Mouse (Mus musculus) limb, embryonic 11.5 days (tissue): Measurements from ENCODE around the gene Smyd3. TPM values are rescaled to one million over a fixed set of nuclear protein-coding genes. Genes with fewer than 3 reads are reported as not detected.

Source experiments
- ATAC-seq: fragments of 200-750 bp; cut with Nextera tagmentation; 2 replicates; pipeline ENCODE4 v1.8.0; 2017; ENCODE audit warnings: low read depth; ENCODE audit not compliant: insufficient number of reproducible peaks, low FRiP score, low TSS enrichment
- DNase-seq: peaks from one replicate; pipeline ENCODE4 v3.0.0-alpha.2; 2015; ENCODE audit warnings: low spot score
- H3K27ac ChIP-seq: fragments of 300-500 bp; sonication (generic); replicated peaks from 2 replicates; pipeline ENCODE4 v1.5.1; 2014; ENCODE audit warnings: low read depth, mild to moderate bottlenecking, low read length
- H3K27me3 ChIP-seq: fragments of 300-500 bp; sonication (generic); 2 replicates; pipeline ENCODE4 v1.6.1; 2014; ENCODE audit warnings: mild to moderate bottlenecking, low read length, mixed read lengths; ENCODE audit not compliant: control insufficient read depth, insufficient read depth
- H3K36me3 ChIP-seq: fragments of 300-500 bp; sonication (generic); 2 replicates; pipeline ENCODE4 v1.6.1; 2014; ENCODE audit warnings: mild to moderate bottlenecking, low read length, moderate library complexity, mixed read lengths; ENCODE audit not compliant: control insufficient read depth, insufficient read depth
- H3K4me1 ChIP-seq: fragments of 300-500 bp; sonication (generic); 2 replicates; pipeline ENCODE4 v1.6.1; 2014; ENCODE audit warnings: low read length, mixed read lengths; ENCODE audit not compliant: control insufficient read depth, insufficient read depth
- H3K4me2 ChIP-seq: fragments of 300-500 bp; sonication (generic); 2 replicates; pipeline ENCODE4 v1.6.1; 2014; ENCODE audit warnings: low read depth, mild to moderate bottlenecking, moderate library complexity; ENCODE audit not compliant: severe bottlenecking
- H3K4me3 ChIP-seq: fragments of 300-500 bp; sonication (generic); 2 replicates; pipeline ENCODE4 v1.5.1; 2014; ENCODE audit warnings: low read depth, low read length
- H3K9ac ChIP-seq: fragments of 300-500 bp; sonication (generic); 2 replicates; pipeline ENCODE4 v1.6.1; 2014; ENCODE audit warnings: mild to moderate bottlenecking, low read length
- H3K9me3 ChIP-seq: fragments of 300-500 bp; sonication (generic); 2 replicates; pipeline ENCODE4 v1.6.1; 2016; ENCODE audit warnings: low read length; ENCODE audit not compliant: control insufficient read depth
- WGBS: fragments of 180-500 bp; shearing (Covaris S2); extraction: QIAGEN DNeasy Blood & Tissue Kit; methylation state at CpG from one replicate; pipeline ENCODE4 v1.1.7; 2014; 5-methylcytosine and 5-hydroxymethylcytosine counted together
- polyA plus RNA-seq: library from polyadenylated mRNA; unstranded; fragments of >200 nt; fragmentation: Nextera tagmentation; extraction: Ambion mirVana; gene quantifications from 2 replicates; pipeline ENCODE4 v1.2.1, GENCODE M21; 2014

Smyd3 gene
- polyA plus RNA-seq, 1 experiment from 2014 or later = 25.6 TPM

- Histone ChIP-seq H3K4me3 (no peak overlapping the region), H3K4me2 (no peak overlapping the region), H3K9me3 (no peaks in the 10 kb centered on the region), H3K27me3 (no peaks in the 10 kb centered on the region), H3K9ac (no peak overlapping the region), H3K27ac (no peak overlapping the region), H3K36me3 (no peaks in the 10 kb centered on the region), H3K4me1 (peaks cover 30% of the 10 kb centered on the region)
- DNase-seq = no peak
- 45% methylated on average over 12 of the region's 12 CpGs for WGBS
- ATAC-seq = no peak
These were observed 309.8 kb downstream of the Smyd3 start for GRCm38 (mm10) chr1:179207846-179208595.

- Histone ChIP-seq H3K9ac (no peak overlapping the region), H3K27ac (no peak overlapping the region), H3K4me1 (peaks cover 29% of the 10 kb centered on the region), H3K36me3 (no peaks in the 10 kb centered on the region), H3K9me3 (no peaks in the 10 kb centered on the region), H3K4me2 (peak overlapping the region; percentile 18; the same call in 1 of the 2 replicates), H3K27me3 (no peaks in the 10 kb centered on the region), H3K4me3 (no peak overlapping the region)
- DNase-seq = no peak
- ATAC-seq = no peak
- WGBS = 20% methylated on average over 9 of the region's 9 CpGs
These were observed 310.6 kb downstream of the Smyd3 start for GRCm38 (mm10) chr1:179207180-179207741.

GRCm38 (mm10) chr1:179198517-179199200, 319.2 kb downstream of the Smyd3 start:
- no peak overlapping the region for H3K4me2 ChIP-seq
- H3K9ac ChIP-seq = peak overlapping the region; percentile 14; the same call in 1 of the 2 replicates
- ATAC-seq (peak; percentile 44; the same call in 1 of the 2 replicates), DNase-seq (peak; percentile 50)
- no peaks in the 10 kb centered on the region for H3K27me3 ChIP-seq
- WGBS = 56% methylated on average over 9 of the region's 9 CpGs
- H3K9me3 ChIP-seq = no peaks in the 10 kb centered on the region
- peaks cover 31% of the 10 kb centered on the region for H3K4me1 ChIP-seq
- peak overlapping the region; percentile 83 for H3K27ac ChIP-seq
- H3K4me3 ChIP-seq = no peak overlapping the region
- no peaks in the 10 kb centered on the region for H3K36me3 ChIP-seq

GRCm38 (mm10) chr1:179197821-179198516, 319.9 kb downstream of the Smyd3 start:
- peaks cover 31% of the 10 kb centered on the region for H3K4me1 ChIP-seq
- H3K4me2 ChIP-seq = no peak overlapping the region
- no peaks in the 10 kb centered on the region for H3K36me3 ChIP-seq
- DNase-seq = peak; percentile 76
- H3K4me3 ChIP-seq = no peak overlapping the region
- peak; percentile 64; the same call in 1 of the 2 replicates for ATAC-seq
- no peaks in the 10 kb centered on the region for H3K27me3 ChIP-seq
- no peaks in the 10 kb centered on the region for H3K9me3 ChIP-seq
- H3K27ac ChIP-seq = peak overlapping the region; percentile 83
- WGBS = 14% methylated on average over 11 of the region's 11 CpGs
- peak overlapping the region; percentile 14; the same call in 1 of the 2 replicates for H3K9ac ChIP-seq

- H3K4me2 ChIP-seq = no peak overlapping the region; the same call in 1 of the 2 replicates
- no peak overlapping the region for H3K9ac ChIP-seq
- no peaks in the 10 kb centered on the region for H3K36me3 ChIP-seq
- no peak overlapping the region for H3K4me3 ChIP-seq
- no peaks in the 10 kb centered on the region for H3K27me3 ChIP-seq
- H3K9me3 ChIP-seq = no peaks in the 10 kb centered on the region
- peak overlapping the region; percentile 83; the same call in 1 of the 2 replicates for H3K27ac ChIP-seq
- 19% methylated on average over 4 of the region's 4 CpGs for WGBS
- peaks cover 31% of the 10 kb centered on the region for H3K4me1 ChIP-seq
- DNase-seq (no peak), ATAC-seq (no peak)
These were observed 320.7 kb downstream of the Smyd3 start for GRCm38 (mm10) chr1:179197156-179197555.

- no peaks in the 10 kb centered on the region for H3K36me3 ChIP-seq
- peaks cover 24% of the 10 kb centered on the region for H3K4me1 ChIP-seq
- no peaks in the 10 kb centered on the region for H3K27me3 ChIP-seq
- H3K9me3 ChIP-seq = no peaks in the 10 kb centered on the region
- H3K27ac ChIP-seq = no peak overlapping the region
- H3K4me2 ChIP-seq = no peak overlapping the region
- no peak for ATAC-seq
- H3K4me3 ChIP-seq = no peak overlapping the region
- H3K9ac ChIP-seq = no peak overlapping the region
- DNase-seq = no peak
These were observed 321.4 kb downstream of the Smyd3 start for GRCm38 (mm10) chr1:179196422-179196821.

GRCm38 (mm10) chr1:179192781-179193180, 325.1 kb downstream of the Smyd3 start:
- Histone ChIP-seq H3K27ac (no peak overlapping the region), H3K4me2 (no peak overlapping the region), H3K27me3 (no peaks in the 10 kb centered on the region), H3K4me3 (no peak overlapping the region), H3K9me3 (no peaks in the 10 kb centered on the region), H3K9ac (no peak overlapping the region), H3K36me3 (no peaks in the 10 kb centered on the region), H3K4me1 (peaks cover 11% of the 10 kb centered on the region)
- ATAC-seq (no peak), DNase-seq (no peak)
- WGBS = 73% methylated on average over 11 of the region's 11 CpGs

GRCm38 (mm10) chr1:179190837-179191236, 327.0 kb downstream of the Smyd3 start:
- Histone ChIP-seq H3K9me3 (no peaks in the 10 kb centered on the region), H3K4me1 (0 out of 2 replicates have a peak, but pooled peaks cover 4% of the 10 kb centered on the region), H3K27me3 (no peaks in the 10 kb centered on the region), H3K4me2 (no peak overlapping the region), H3K9ac (no peak overlapping the region), H3K4me3 (no peak overlapping the region), H3K27ac (no peak overlapping the region), H3K36me3 (no peaks in the 10 kb centered on the region)
- DNase-seq = no peak
- WGBS = 80% methylated on average over 2 of the region's 2 CpGs
- ATAC-seq = no peak
